8 mouse cellular contexts compared by ENCODE assay signal in the genomic region with DNA sequence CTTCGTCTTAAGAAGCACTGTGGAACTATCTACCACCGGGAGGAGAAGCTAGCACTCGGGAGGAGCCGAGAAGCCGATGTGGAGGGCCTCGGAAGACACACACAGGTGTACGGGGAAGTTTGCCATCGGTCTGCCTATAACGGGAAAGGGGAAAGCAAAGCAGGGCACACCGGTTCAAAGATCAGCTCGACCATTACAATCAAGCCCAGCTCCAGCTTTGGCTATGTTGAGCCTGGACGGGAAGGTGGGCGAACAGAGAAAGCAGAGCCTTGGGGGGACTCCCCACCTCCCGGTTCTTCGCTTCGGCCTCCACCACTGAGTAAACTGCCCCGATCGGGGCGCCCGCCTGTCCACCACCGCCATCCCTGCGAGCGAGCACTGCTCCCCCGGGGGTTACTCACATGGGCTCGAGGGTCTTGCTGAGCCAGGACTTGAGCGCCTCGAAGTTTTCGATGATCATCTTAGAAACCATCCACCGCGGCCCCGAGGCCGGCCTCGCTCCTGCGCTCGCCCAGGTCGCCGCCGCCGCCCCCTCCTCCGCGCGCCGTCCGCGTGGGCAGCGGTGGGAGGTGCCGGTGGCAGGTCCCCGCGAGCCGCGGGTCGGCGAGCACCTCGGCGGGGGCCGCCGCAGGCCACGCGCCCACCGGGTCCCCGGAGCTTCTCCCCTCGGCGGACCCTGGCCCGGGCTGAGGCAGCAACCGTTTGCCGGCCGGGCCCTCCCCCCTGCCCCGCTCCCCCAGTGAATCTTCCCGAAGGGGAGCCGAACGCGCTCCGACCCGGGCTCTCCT. TPM values are rescaled to one million over a fixed set of nuclear protein-coding genes. Genes with fewer than 3 reads are reported as not detected.
DNase-seq lines count a peak whose midpoint lies in the region; ATAC-seq and TF ChIP-seq lines count a peak whose summit lies in the region.

No protein-coding gene starts in this region.

- peak; percentile 85 for ATAC-seq in forebrain, embryonic 13.5 days
- peak; percentile 78 for ATAC-seq in intestine, embryonic 14.5 days (replicated peaks; ENCODE audit: low FRiP score, low TSS enrichment, low read depth)
- ATAC-seq in midbrain, embryonic 15.5 days (replicated peaks), result peak; percentile 86

- no peak for TF ChIP-seq CTCF in bone marrow macrophage, adult 2 months (IDR thresholded peaks at IDR 0.05; ENCODE audit: low read depth, low read length)

- TF ChIP-seq POLR2A in bone marrow macrophage, adult 2 months (IDR thresholded peaks at IDR 0.05; ENCODE audit: borderline replicate concordance, low read depth, low read length), result no peak

- no peaks in the 10 kb centered on the region for H3K36me3 ChIP-seq in forebrain, embryonic 13.5 days (ENCODE audit: poor library complexity, severe bottlenecking)
- no peaks in the 10 kb centered on the region for H3K36me3 ChIP-seq in intestine, embryonic 14.5 days (ENCODE audit: control insufficient read depth, insufficient read depth, low read length)
- H3K36me3 ChIP-seq in midbrain, embryonic 15.5 days (replicated peaks), result no peaks in the 10 kb centered on the region

- H3K4me2 ChIP-seq in forebrain, embryonic 13.5 days, result peak overlapping the region; percentile 88
- peak overlapping the region; percentile 89 for H3K4me2 ChIP-seq in intestine, embryonic 14.5 days (ENCODE audit: low read length)
- H3K4me2 ChIP-seq in midbrain, embryonic 15.5 days, result peak overlapping the region; percentile 78

- H3K9ac ChIP-seq in forebrain, embryonic 13.5 days, result peak overlapping the region; percentile 98
- peak overlapping the region; percentile 99 for H3K9ac ChIP-seq in intestine, embryonic 14.5 days (ENCODE audit: low read length)
- H3K9ac ChIP-seq in midbrain, embryonic 15.5 days, result peak overlapping the region; percentile 71

- peak overlapping the region; percentile 66 for H3K27ac ChIP-seq in bone marrow macrophage, adult 2 months (ENCODE audit: insufficient read depth, low read depth, low read length)
- peak overlapping the region; percentile 93 for H3K27ac ChIP-seq in forebrain, embryonic 13.5 days
- peak overlapping the region; percentile 96 for H3K27ac ChIP-seq in intestine, embryonic 14.5 days (ENCODE audit: low read depth)
- peak overlapping the region; percentile 88 for H3K27ac ChIP-seq in midbrain, embryonic 15.5 days

- WGBS in forebrain, embryonic 13.5 days, result under 1% methylated on average over 74 of the region's 74 CpGs
- under 1% methylated on average over 62 of the region's 74 CpGs for WGBS in intestine, embryonic 14.5 days
- under 1% methylated on average over 74 of the region's 74 CpGs for WGBS in midbrain, embryonic 15.5 days

- H3K4me3 ChIP-seq in bone marrow macrophage, adult 2 months (ENCODE audit: insufficient read depth, low read length), result peak overlapping the region; percentile 95
- H3K4me3 ChIP-seq in forebrain, embryonic 13.5 days, result peak overlapping the region; percentile 95
- peak overlapping the region; percentile 98 for H3K4me3 ChIP-seq in intestine, embryonic 14.5 days (ENCODE audit: low read depth, low read length)
- peak overlapping the region; percentile 86 for H3K4me3 ChIP-seq in midbrain, embryonic 15.5 days

- H3K9me3 ChIP-seq in forebrain, embryonic 13.5 days (replicated peaks), result no peaks in the 10 kb centered on the region
- H3K9me3 ChIP-seq in intestine, embryonic 14.5 days (ENCODE audit: control insufficient read depth, low read length), result no peaks in the 10 kb centered on the region
- no peaks in the 10 kb centered on the region for H3K9me3 ChIP-seq in midbrain, embryonic 15.5 days

- peaks cover 18% of the 10 kb centered on the region for H3K4me1 ChIP-seq in bone marrow macrophage, adult 2 months (ENCODE audit: control insufficient read depth, insufficient read depth, low read length)
- peaks cover 36% of the 10 kb centered on the region for H3K4me1 ChIP-seq in forebrain, embryonic 13.5 days
- peaks cover 20% of the 10 kb centered on the region for H3K4me1 ChIP-seq in intestine, embryonic 14.5 days (replicated peaks; ENCODE audit: control insufficient read depth, insufficient read depth, low read length)
- H3K4me1 ChIP-seq in midbrain, embryonic 15.5 days, result peaks cover 30% of the 10 kb centered on the region

- peak; percentile 7 for DNase-seq in ovary, adult 18-20 months (ENCODE audit: low spot score)
- no peak for DNase-seq in ovary, postnatal 36 days (ENCODE audit: low spot score)
- peak; percentile 83 for DNase-seq in intestine, embryonic 14.5 days (ENCODE audit: low spot score)
- peak; percentile 42 for DNase-seq in liver
- DNase-seq in thymus, postnatal 10 days (ENCODE audit: low spot score in 2 of 2), result peak; percentile 29 to 41

- H3K27me3 ChIP-seq in forebrain, embryonic 13.5 days, result no peaks in the 10 kb centered on the region
- no peaks in the 10 kb centered on the region for H3K27me3 ChIP-seq in intestine, embryonic 14.5 days (replicated peaks; ENCODE audit: control insufficient read depth, insufficient read depth, low read length)
- no peaks in the 10 kb centered on the region for H3K27me3 ChIP-seq in midbrain, embryonic 15.5 days (replicated peaks)

RNA-seq across cellular contexts. Expression of a gene that starts 0.6 kb away (rescaled TPM):
- 43.2 and 46.0 TPM in 2 replicates for polyA plus RNA-seq in bone marrow macrophage, adult 2 months (2012; ENCODE audit: insufficient read depth, insufficient read length, missing spikeins)
- polyA plus RNA-seq in forebrain, embryonic 13.5 days (2015; fragmentation: Nextera tagmentation; extraction: Ambion mirVana), result 41.2 and 42.2 TPM in 2 replicates
- polyA plus RNA-seq in intestine, embryonic 14.5 days (2014; fragmentation: Nextera tagmentation; extraction: Ambion mirVana), result 43.2 and 45.3 TPM in 2 replicates
- 29.8 and 33.3 TPM in 2 replicates for polyA plus RNA-seq in midbrain, embryonic 15.5 days (2015; fragmentation: Nextera tagmentation; extraction: Ambion mirVana)
